Mouse (Mus musculus) gastrocnemius, postnatal 36 days (tissue): Measurements from ENCODE around the gene Lrrc4b. TPM values are rescaled to one million over a fixed set of nuclear protein-coding genes. Genes with fewer than 3 reads are reported as not detected.

ENCODE experiments used
- DNase-seq, 2 experiments: peaks; one replicate each; pipeline ENCODE4 v3.0.0; 2022
- intact Hi-C: fragments of 180-260 bp; cut with DNase I; formaldehyde crosslinking; loops from one replicate; pipeline ENCODE4 v1.15.1; 2025
- microRNA-seq, 2 experiments: library from miRNA; unstranded; fragments of <30 nt; microRNA quantifications; one replicate each; pipeline ENCODE4 v1.2.0; 2021
- total RNA-seq, 2 experiments: library from RNA; stranded (reverse); gene quantifications; 2 replicates each; pipeline ENCODE4 v1.2.3; 2021

Gene Lrrc4b
- total RNA-seq, 2 experiments from 2014 or later = 0.20 TPM; not detected in 1

DNA sequence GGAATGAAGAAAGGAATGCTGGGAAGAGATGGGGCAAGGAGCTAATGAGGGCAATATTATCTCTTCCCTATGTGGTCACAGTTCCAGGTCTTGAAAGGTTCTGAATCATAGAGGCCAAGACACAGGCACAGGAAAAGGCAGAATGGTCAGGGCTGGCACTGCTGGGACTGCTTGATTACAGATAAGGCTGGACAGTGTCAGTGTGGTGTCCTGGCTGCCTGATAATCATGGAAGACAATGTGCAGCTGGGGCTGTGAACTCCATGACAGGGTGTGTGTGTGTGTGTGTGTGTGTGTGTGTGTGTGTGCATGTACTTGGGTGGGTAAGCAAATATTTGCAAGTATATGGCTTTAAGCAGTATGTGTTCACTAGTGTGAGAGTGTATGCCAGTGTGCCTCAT lies 78.7 kb downstream of the Lrrc4b start:
- intact Hi-C loops = no loop called here
- no peak for DNase-seq

Small RNA genes lying within 50 kb of the gene (microRNA-seq; reads per million reads assigned to microRNA genes)
- 1.5 to 2.1 reads per million in 2 experiments for gene Mir7052

Other genes starting within 250 kb of the Lrrc4b start
- not detected for gene Klk1b24, start 240.8 kb upstream of the Lrrc4b start, total RNA-seq
- gene Klk1b3, start 230.8 kb upstream of the Lrrc4b start, total RNA-seq = not detected
- gene Klk1b4, start 221.6 kb upstream of the Lrrc4b start, total RNA-seq = not detected
- not detected for gene Klk1b5, start 213.1 kb upstream of the Lrrc4b start, total RNA-seq
- gene Klk1, start 203.7 kb upstream of the Lrrc4b start, total RNA-seq = under 1 TPM in 1 of 2 experiments, not detected in 1; 0.42 TPM
- gene Gm36864, start 192.8 kb upstream of the Lrrc4b start, total RNA-seq = not detected
- gene 1700028J19Rik, start 182.3 kb upstream of the Lrrc4b start, total RNA-seq = under 1 TPM; 0.23 to 0.30 TPM
- 1 to 10 TPM; 6.3 to 8.2 TPM for gene 2410002F23Rik, start 182.3 kb upstream of the Lrrc4b start, total RNA-seq
- not detected for gene Acp4, start 171.6 kb upstream of the Lrrc4b start, total RNA-seq
- gene Gm15517, start 167.6 kb upstream of the Lrrc4b start, total RNA-seq = not detected
- 1 to 10 TPM; 1.6 to 2.2 TPM for gene Clec11a, start 122.1 kb upstream of the Lrrc4b start, total RNA-seq
- gene Shank1, start 118.8 kb upstream of the Lrrc4b start, total RNA-seq = under 1 TPM; 0.27 to 0.28 TPM
- 1 to 10 TPM; 1.6 to 2.1 TPM for gene Syt3, start 44.9 kb upstream of the Lrrc4b start, total RNA-seq
- not detected for gene 1700008O03Rik, start 43.2 kb upstream of the Lrrc4b start, total RNA-seq
- not detected for gene Aspdh, start 36.4 kb downstream of the Lrrc4b start, total RNA-seq
- gene Josd2, start 39.0 kb downstream of the Lrrc4b start, total RNA-seq = 10 to 100 TPM; 48.7 to 49.2 TPM
- gene Emc10, start 67.5 kb downstream of the Lrrc4b start, total RNA-seq = 10 to 100 TPM; 42.4 to 43.5 TPM
- 1 to 10 TPM; 3.9 to 4.4 TPM for gene Fam71e1, start 67.6 kb downstream of the Lrrc4b start, total RNA-seq
- gene Mybpc2, start 95.6 kb downstream of the Lrrc4b start, total RNA-seq = 1,000 to 10,000 TPM; 4,354 to 5,208 TPM
- not detected for gene Spib, start 103.1 kb downstream of the Lrrc4b start, total RNA-seq
- gene Pold1, start 119.8 kb downstream of the Lrrc4b start, total RNA-seq = 1 to 10 TPM; 5.6 to 6.7 TPM
- gene Nr1h2, start 124.9 kb downstream of the Lrrc4b start, total RNA-seq = 10 to 100 TPM; 28.9 to 31.1 TPM
- under 1 TPM; 0.30 to 0.54 TPM for gene Napsa, start 143.4 kb downstream of the Lrrc4b start, total RNA-seq
- 1 to 10 TPM; 5.3 to 5.7 TPM for gene Kcnc3, start 161.6 kb downstream of the Lrrc4b start, total RNA-seq
- 10 to 100 TPM; 22.5 to 29.7 TPM for gene Myh14, start 241.8 kb downstream of the Lrrc4b start, total RNA-seq